Mouse (Mus musculus) erythroblast, embryonic 14.5 days (primary cell): ENCODE data around the gene Angptl6. TPM values are rescaled to one million over a fixed set of nuclear protein-coding genes. Genes with fewer than 3 reads are reported as not detected.

Source experiments
- H3K27me3 ChIP-seq: 2 replicates; pipeline ENCODE4 v1.6.1; 2012; ENCODE audit warnings: inconsistent platforms; ENCODE audit not compliant: control insufficient read depth
- H3K36me3 ChIP-seq: 2 replicates; pipeline ENCODE4 v1.6.1; 2012; ENCODE audit warnings: mild to moderate bottlenecking, inconsistent platforms; ENCODE audit not compliant: control insufficient read depth
- H3K4me1 ChIP-seq: 2 replicates; pipeline ENCODE4 v1.6.1; 2012; ENCODE audit warnings: inconsistent platforms; ENCODE audit not compliant: control insufficient read depth
- H3K4me3 ChIP-seq: replicated peaks from 2 replicates; pipeline ENCODE3; 2012; ENCODE audit warnings: moderate library complexity, mild to moderate bottlenecking, inconsistent platforms
- H3K9me3 ChIP-seq: 2 replicates; pipeline ENCODE4 v1.6.1; 2012; ENCODE audit warnings: low read length, inconsistent platforms, mixed read lengths; ENCODE audit not compliant: control insufficient read depth
- GATA1 ChIP-seq: IDR thresholded peaks from 2 replicates; pipeline ENCODE4 v1.6.1; 2012; ENCODE audit warnings: low read length, inconsistent platforms, mixed read lengths
- TAL1 ChIP-seq: IDR thresholded peaks from 3 replicates; pipeline ENCODE4 v1.6.1; 2012; ENCODE audit warnings: low read length, inconsistent platforms, mixed read lengths
- polyA plus RNA-seq: library from polyadenylated mRNA; stranded (reverse); fragments of >175 nt; gene quantifications from 2 replicates; pipeline ENCODE4 v1.2.3, GENCODE M21; 2012

The Angptl6 gene
- 0.06 and 0.19 TPM in 2 replicates for polyA plus RNA-seq

GRCm38 (mm10) chr9:20879097-20879792 is at the start of gene Angptl6:
Gene Angptl6 (minus strand): TSS chr9:20879727.
- no peaks in the 10 kb centered on the region for H3K27me3 ChIP-seq
- peaks cover under 1% of the 10 kb centered on the region; the same call in 1 of the 2 replicates for H3K9me3 ChIP-seq
- peaks cover 37% of the 10 kb centered on the region for H3K4me1 ChIP-seq
- peak within 1 kb of the TSS; percentile 68 for H3K4me3 ChIP-seq
- no peaks in the 10 kb centered on the region; the same call in 1 of the 2 replicates for H3K36me3 ChIP-seq
- TF ChIP-seq TAL1, result no peak
- TF ChIP-seq GATA1, result no peak

- H3K9me3 ChIP-seq, result no peaks in the 10 kb centered on the region
- TF ChIP-seq TAL1, result no peak
- TF ChIP-seq GATA1, result no peak
- H3K27me3 ChIP-seq, result no peaks in the 10 kb centered on the region
- peaks cover 100% of the 10 kb centered on the region for H3K36me3 ChIP-seq
- no peak overlapping the region for H3K4me3 ChIP-seq
- H3K4me1 ChIP-seq, result no peaks in the 10 kb centered on the region
Observed at GRCm38 (mm10) chr9:20923258-20923657, 43.7 kb upstream of the Angptl6 start.

GRCm38 (mm10) chr9:20916160-20916559 is 36.6 kb upstream of the Angptl6 start:
- H3K27me3 ChIP-seq, result no peaks in the 10 kb centered on the region
- TF ChIP-seq GATA1, result no peak
- TF ChIP-seq TAL1, result no peak
- no peak overlapping the region for H3K4me3 ChIP-seq
- H3K9me3 ChIP-seq, result no peaks in the 10 kb centered on the region
- H3K36me3 ChIP-seq, result peaks cover 100% of the 10 kb centered on the region
- H3K4me1 ChIP-seq, result peaks cover 6% of the 10 kb centered on the region

GRCm38 (mm10) chr9:20909948-20910347 is 30.4 kb upstream of the Angptl6 start:
- Histone ChIP-seq H3K4me3 (no peak overlapping the region), H3K9me3 (no peaks in the 10 kb centered on the region), H3K4me1 (peaks cover 2% of the 10 kb centered on the region), H3K36me3 (peaks cover 100% of the 10 kb centered on the region), H3K27me3 (no peaks in the 10 kb centered on the region)
- TF ChIP-seq TAL1, result no peak
- TF ChIP-seq GATA1, result no peak

GRCm38 (mm10) chr9:20902174-20902491 is 22.6 kb upstream of the Angptl6 start:
- Histone ChIP-seq H3K27me3 (no peaks in the 10 kb centered on the region), H3K9me3 (no peaks in the 10 kb centered on the region), H3K36me3 (peaks cover 48% of the 10 kb centered on the region), H3K4me3 (no peak overlapping the region), H3K4me1 (peaks cover 39% of the 10 kb centered on the region)
- TF ChIP-seq GATA1, result no peak
- no peak for TF ChIP-seq TAL1

GRCm38 (mm10) chr9:20901466-20902173 is 22.1 kb upstream of the Angptl6 start:
- Histone ChIP-seq H3K4me3 (no peak overlapping the region), H3K27me3 (no peaks in the 10 kb centered on the region), H3K9me3 (no peaks in the 10 kb centered on the region), H3K36me3 (peaks cover 48% of the 10 kb centered on the region), H3K4me1 (peaks cover 44% of the 10 kb centered on the region)
- no peak for TF ChIP-seq GATA1

- H3K9me3 ChIP-seq, result no peaks in the 10 kb centered on the region
- no peak for TF ChIP-seq GATA1
- no peak for TF ChIP-seq TAL1
- peaks cover 48% of the 10 kb centered on the region for H3K36me3 ChIP-seq
- no peaks in the 10 kb centered on the region for H3K27me3 ChIP-seq
- H3K4me3 ChIP-seq, result peak within 1 kb of the TSS; percentile 85
- H3K4me1 ChIP-seq, result peaks cover 57% of the 10 kb centered on the region
Observed at GRCm38 (mm10) chr9:20898511-20899073, 19.1 kb upstream of the Angptl6 start, which contains the start of gene Eif3g. Gene Eif3g (minus strand): TSS chr9:20898623.

- no peaks in the 10 kb centered on the region for H3K27me3 ChIP-seq
- H3K36me3 ChIP-seq, result peaks cover 48% of the 10 kb centered on the region
- H3K4me3 ChIP-seq, result peak overlapping the region; percentile 85
- TF ChIP-seq TAL1, result no peak
- TF ChIP-seq GATA1, result no peak
- H3K4me1 ChIP-seq, result peaks cover 57% of the 10 kb centered on the region
- H3K9me3 ChIP-seq, result no peaks in the 10 kb centered on the region
Observed at GRCm38 (mm10) chr9:20897736-20898510, 18.4 kb upstream of the Angptl6 start.
